Comparison of ENCODE assay signal across 24 mouse cellular contexts in the genomic region with DNA sequence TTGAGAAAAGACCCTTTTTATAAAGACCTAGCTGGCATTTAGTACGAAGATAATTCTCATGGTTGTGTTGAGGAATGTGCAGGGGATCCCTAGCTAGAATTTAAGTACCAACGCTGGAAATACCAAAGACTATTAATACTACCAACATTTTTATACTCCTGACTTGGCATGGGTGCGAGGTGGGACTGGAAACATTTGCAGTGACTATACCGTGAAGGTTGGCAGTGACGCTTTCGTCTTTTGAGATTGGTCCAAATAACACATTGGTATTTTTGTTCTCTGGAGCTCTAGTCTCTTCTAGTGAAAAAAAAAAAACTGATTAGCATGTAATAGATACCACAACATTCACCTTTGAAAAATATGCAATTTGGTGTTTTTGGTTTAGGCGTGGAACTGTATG.
DNase-seq lines count a peak whose midpoint lies in the region; ATAC-seq lines count a peak whose summit lies in the region.
"Had no signal": no experiment of that assay in that cellular context is flagged by ENCODE, and none has a peak within 500 bp of the region (broad histone marks: within the 10 kb centered on the region; RNA-seq: fewer than 3 reads in every experiment).

No protein-coding gene starts in this region.

- H3K27ac ChIP-seq in forebrain, embryonic 16.5 days (ENCODE audit: low read length): peak overlapping the region; percentile 67
- H3K27ac ChIP-seq in forebrain, embryonic 10.5 days: no peak overlapping the region
- H3K27ac ChIP-seq: heart, adult 2 months; heart, embryonic 10.5 days; heart, embryonic 13.5 days; hindbrain, embryonic 14.5 days; hindbrain, postnatal 0 days had no signal

- no peaks in the 10 kb centered on the region for H3K36me3 ChIP-seq in forebrain, embryonic 16.5 days (ENCODE audit: control insufficient read depth, insufficient read depth)
- no peaks in the 10 kb centered on the region for H3K36me3 ChIP-seq in forebrain, embryonic 10.5 days (replicated peaks)
- H3K36me3 ChIP-seq: heart, embryonic 10.5 days; heart, embryonic 13.5 days had no signal

- no peaks in the 10 kb centered on the region for H3K9me3 ChIP-seq in forebrain, embryonic 16.5 days (ENCODE audit: control insufficient read depth, low read length)
- no peaks in the 10 kb centered on the region for H3K9me3 ChIP-seq in forebrain, embryonic 10.5 days
- H3K9me3 ChIP-seq: heart, embryonic 10.5 days; heart, embryonic 13.5 days had no signal

- no peak overlapping the region for H3K9ac ChIP-seq in forebrain, embryonic 16.5 days (replicated peaks; ENCODE audit: low read depth, low read length)
- H3K9ac ChIP-seq: forebrain, postnatal 0 days; heart, embryonic 13.5 days; hindbrain, embryonic 14.5 days had no signal

- no peak overlapping the region for H3K4me3 ChIP-seq in forebrain, embryonic 16.5 days (replicated peaks; ENCODE audit: low read length)
- no peak overlapping the region for H3K4me3 ChIP-seq in forebrain, embryonic 10.5 days
- H3K4me3 ChIP-seq: heart, adult 2 months; heart, embryonic 10.5 days; heart, embryonic 13.5 days had no signal

- H3K27me3 ChIP-seq in forebrain, embryonic 16.5 days (replicated peaks; ENCODE audit: control insufficient read depth, insufficient read depth, low read length): no peaks in the 10 kb centered on the region
- H3K27me3 ChIP-seq in forebrain, embryonic 10.5 days (ENCODE audit: poor library complexity, severe bottlenecking): no peaks in the 10 kb centered on the region
- H3K27me3 ChIP-seq: heart, embryonic 13.5 days had no signal

- intact Hi-C loops in left cerebral cortex, postnatal 14 days (cut with DNase I): loop anchor here (5.0 to 10.0 kb wide), 2 partner anchors 152 to 214 kb away; a partner anchor contains a TSS

- no peak; the same call in 1 of the 2 replicates for ATAC-seq in forebrain, embryonic 16.5 days
- ATAC-seq: CD4-positive, CD25-positive, alpha-beta regulatory T cell, adult 4 months; forebrain, postnatal 0 days; hindbrain, postnatal 0 days; inflammation-experienced regulatory T-cells, adult 6 months had no signal

- H3K4me2 ChIP-seq in forebrain, embryonic 16.5 days (ENCODE audit: low read length): no peak overlapping the region
- H3K4me2 ChIP-seq: heart, embryonic 13.5 days; hindbrain, embryonic 14.5 days had no signal

- DNase-seq in forebrain, embryonic 10.5 days (ENCODE audit: extremely low spot score, low spot score): no peak
- DNase-seq in left cerebral cortex, postnatal 14 days (ENCODE audit: low spot score in 2 of 2): peak; percentile 55 to 65
- no peak for DNase-seq in left cerebral cortex, adult 11 months (ENCODE audit: low spot score)
- DNase-seq in right cerebral cortex, postnatal 14 days: peak; percentile 14
- DNase-seq in right cerebral cortex, postnatal 25 days: no peak
- DNase-seq in kidney, adult 8-10 months: no peak
- DNase-seq: adrenal gland, adult 2 months; adrenal gland, postnatal 14 days; cerebellum, adult 18-20 months; cerebellum, adult 9-10 months; cerebellum, postnatal 14 days; forebrain, postnatal 0 days; gastrocnemius, postnatal 10 days; gastrocnemius, postnatal 36 days; heart, adult 2 months; heart, postnatal 14 days; heart, postnatal 4 days had no signal

- 70% methylated on average over 7 of the region's 7 CpGs for WGBS in forebrain, embryonic 16.5 days
- 91% methylated on average over 7 of the region's 7 CpGs for WGBS in forebrain, embryonic 10.5 days

- peaks cover 4% of the 10 kb centered on the region; the same call in 1 of the 2 replicates for H3K4me1 ChIP-seq in forebrain, embryonic 16.5 days (replicated peaks; ENCODE audit: control insufficient read depth, insufficient read depth, low read length)
- peaks cover 16% of the 10 kb centered on the region for H3K4me1 ChIP-seq in forebrain, embryonic 10.5 days

Comparison
In these comparisons a context has a peak if more than half of its experiments do, and no peak if none do; other contexts are left out.
1. DNase-seq: peak in left cerebral cortex, postnatal 14 days (2 of 2) and right cerebral cortex, postnatal 14 days (single experiment); none in forebrain, embryonic 10.5 days (single experiment), left cerebral cortex, adult 11 months (single experiment), right cerebral cortex, postnatal 25 days (single experiment) and kidney, adult 8-10 months (0 of 2).